Mouse (Mus musculus) gastrocnemius, postnatal 4 days (tissue): ENCODE data around the gene Zfp729a. TPM values are rescaled to one million over a fixed set of nuclear protein-coding genes. Genes with fewer than 3 reads are reported as not detected.
"Not testable (repeated sequence)": the region's sequence is repeated elsewhere in the genome, so short reads cannot be mapped to it uniquely, and the experiment has no call there.

Experiments
- DNase-seq, 2 experiments: peaks; one replicate each; pipeline ENCODE4 v3.0.0; 2021 to 2022; ENCODE audit warnings: low spot score in 2 of 2, mixed read lengths in 2 of 2
- long read RNA-seq, 2 experiments: library from polyadenylated mRNA; stranded (forward); transcript quantifications; one replicate each; pipeline ENCODE4 v2.0.0; 2021
- total RNA-seq, 2 experiments: library from RNA; stranded (reverse); gene quantifications; 2 replicates each; pipeline ENCODE4 v1.2.3; 2021

Zfp729a gene
- total RNA-seq, result 1 to 10 TPM; 4.6 to 4.8 TPM
- long read RNA-seq, experiment 1, partial matches to known transcripts, result 1 of 2 reads
- long read RNA-seq, experiment 1, other reads (novel, unspliced or antisense), result 1 of 2 reads
- long read RNA-seq, experiment 2, partial matches to known transcripts, result 0 of 2 reads
- long read RNA-seq, experiment 2, other reads (novel, unspliced or antisense), result 2 of 2 reads

DNA sequence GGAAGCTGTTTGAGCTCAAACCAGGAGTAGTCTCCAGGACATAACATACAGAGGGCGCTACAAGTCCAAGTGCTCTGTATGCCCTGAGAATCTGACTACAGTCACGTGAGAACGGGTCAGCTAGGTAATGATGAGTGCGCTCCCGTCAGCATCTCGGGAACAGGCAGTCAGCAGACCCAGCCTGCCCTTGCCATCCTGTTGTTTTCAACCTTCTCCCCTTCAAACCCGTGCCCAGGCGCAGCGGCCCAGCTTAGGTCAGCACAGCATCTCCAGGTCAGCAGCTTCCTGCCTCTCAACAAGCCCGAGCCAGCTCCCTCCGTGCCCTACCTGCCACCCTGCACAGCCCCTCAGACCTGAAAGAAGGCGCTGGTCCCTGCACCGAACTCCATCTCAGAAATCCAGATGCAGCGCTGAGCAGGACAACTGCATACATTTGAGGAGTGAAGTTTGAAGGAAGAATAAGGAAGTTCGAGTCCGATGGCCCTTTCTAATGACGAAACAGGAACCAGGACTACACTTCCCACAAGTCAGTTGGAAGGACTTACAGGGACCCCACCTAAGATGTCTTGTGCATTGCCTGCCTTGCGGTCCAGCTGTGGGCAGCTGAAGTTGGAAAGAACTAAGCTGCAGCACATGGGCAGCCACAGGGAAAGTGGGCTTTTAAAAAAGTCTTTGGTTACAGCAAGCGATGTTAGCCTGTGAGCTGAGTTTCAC, at the start of gene Zfp729a, which contains the start of gene Gm49345:
Gene Zfp729a (minus strand): TSS at position 498 of the 714 bp plus-strand sequence.
Gene Gm49345 (minus strand): TSS at position 476 of the 714 bp plus-strand sequence.
- DNase-seq, result peak; percentile 33 to 76

- DNase-seq, result no peak
These were observed 49.4 kb upstream of the Zfp729a start, which contains the start of gene Zfp738 for GRCm38 (mm10) chr13:67686971-67687370. Gene Zfp738 (minus strand): TSS chr13:67687071.

DNA sequence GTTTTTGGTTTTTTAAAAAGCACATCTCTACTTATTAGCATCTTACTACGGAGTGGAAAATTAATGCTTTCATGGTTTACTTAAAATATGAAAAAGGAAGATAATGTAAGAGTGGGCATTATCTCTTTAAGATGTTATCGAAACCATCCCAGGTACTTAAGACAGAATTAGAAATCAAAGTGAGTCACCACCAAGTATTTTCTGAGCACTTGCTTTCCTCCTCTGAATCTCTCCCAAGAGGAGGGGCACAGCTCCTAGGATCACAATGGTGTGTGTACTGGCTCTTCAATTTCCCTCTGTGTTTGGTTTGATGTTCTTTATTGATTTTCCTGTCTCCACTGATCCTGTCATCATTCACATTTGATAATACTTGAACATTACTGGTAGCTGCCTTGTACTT, 46.2 kb upstream of the Zfp729a start:
- DNase-seq, result not testable (repeated sequence)

DNA sequence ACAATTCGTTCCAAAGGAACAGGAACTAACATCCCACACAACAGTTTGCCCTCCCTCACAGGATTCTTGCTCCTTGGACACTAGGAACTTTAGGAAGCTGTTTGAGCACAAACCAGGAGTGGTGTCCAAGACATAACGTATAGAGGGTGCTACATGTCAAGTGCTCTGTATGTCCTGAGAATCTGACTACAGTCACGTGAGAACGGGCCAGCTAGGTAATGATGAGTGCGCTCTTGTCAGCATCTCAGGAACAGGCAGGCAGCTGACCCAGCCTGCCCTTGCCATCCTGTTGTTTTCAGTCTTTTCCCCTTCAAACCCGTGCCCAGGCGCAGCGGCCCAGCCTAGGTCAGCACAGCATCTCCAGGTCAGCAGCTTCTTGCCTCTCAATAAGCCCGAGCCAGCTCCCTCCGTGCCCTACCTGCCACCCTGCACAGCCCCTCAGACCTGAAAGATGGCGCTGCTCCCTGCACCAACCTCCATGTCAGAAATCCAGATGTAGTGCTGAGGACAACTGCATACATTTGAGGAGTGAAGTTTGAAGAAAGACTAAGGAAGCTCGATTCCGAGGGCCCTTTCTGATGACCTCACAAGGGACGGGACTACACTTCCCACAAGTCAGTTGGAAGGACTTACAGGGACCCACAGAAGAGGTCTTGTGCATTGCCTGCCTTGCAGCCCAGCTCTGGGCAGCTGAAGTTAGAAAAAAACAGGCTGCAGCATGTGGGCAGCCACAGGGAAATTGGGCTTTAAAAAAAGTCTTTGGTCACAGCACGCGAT, 45.6 kb upstream of the Zfp729a start:
- DNase-seq, result peak; percentile 41 to 80

GRCm38 (mm10) chr13:67674902-67675301, 37.3 kb upstream of the Zfp729a start:
- no peak for DNase-seq

DNA sequence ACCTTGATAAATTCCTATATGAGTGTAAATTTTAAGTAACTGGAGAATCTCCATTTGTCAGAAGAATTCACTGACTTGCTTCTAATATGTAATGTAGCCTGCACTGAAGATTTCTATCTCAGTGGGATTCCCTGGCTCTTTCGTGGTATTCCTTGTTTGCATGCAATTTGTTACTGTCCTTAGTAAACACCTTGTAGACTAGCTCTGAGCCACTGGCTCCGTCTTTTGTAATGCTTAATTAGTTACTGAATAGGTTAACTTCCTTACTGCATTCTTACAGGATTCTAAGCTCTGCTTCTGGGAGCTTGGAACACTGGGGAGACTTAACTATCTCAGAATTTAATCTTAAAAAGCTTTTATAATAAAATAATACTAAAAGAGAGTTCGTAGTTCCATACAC, 14.9 kb upstream of the Zfp729a start:
- no peak for DNase-seq

- DNase-seq, result no peak
These were observed 27.5 kb downstream of the Zfp729a start for GRCm38 (mm10) chr13:67610108-67610507.

DNA sequence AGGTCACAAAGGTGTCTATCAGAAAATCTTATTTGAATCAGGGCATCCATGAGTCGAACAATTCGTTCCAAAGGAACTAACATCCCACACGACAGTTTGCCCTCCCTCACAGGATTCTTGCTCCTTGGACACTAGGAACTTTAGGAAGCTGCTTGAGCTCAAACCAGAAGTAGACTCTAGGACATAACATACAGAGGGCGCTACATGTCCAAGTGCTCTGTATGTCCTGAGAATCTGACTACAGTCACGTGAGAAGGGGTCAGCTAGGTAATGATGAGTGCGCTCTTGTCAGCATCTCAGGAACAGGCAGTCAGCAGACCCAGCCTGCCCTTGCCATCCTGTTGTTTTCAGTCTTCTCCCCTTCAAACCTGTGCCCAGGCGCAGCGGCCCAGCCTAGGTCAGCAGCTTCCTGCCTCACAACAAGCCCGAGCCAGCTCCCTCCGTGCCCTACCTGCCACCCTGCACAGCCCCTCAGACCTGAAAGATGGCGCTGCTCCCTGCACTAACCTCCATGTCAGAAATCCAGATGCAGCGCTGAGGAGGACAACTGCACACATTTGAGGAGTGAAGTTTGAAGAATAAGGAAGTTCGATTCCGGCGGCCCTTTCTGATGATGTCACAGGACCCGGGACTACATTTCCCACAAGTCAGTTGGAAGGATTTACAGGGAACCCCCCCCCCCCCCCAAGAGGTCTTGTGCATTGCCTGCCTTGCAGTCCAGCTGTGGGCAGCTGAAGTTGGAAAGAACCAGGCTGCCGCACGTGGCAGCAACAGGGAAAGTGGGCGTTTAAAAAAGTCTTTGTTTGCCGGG, 28.3 kb downstream of the Zfp729a start, which contains the start of gene Zfp729b:
Gene Zfp729b (minus strand): TSS at position 642 of the 811 bp plus-strand sequence.
- DNase-seq, result peak; percentile 73 to 87

DNA sequence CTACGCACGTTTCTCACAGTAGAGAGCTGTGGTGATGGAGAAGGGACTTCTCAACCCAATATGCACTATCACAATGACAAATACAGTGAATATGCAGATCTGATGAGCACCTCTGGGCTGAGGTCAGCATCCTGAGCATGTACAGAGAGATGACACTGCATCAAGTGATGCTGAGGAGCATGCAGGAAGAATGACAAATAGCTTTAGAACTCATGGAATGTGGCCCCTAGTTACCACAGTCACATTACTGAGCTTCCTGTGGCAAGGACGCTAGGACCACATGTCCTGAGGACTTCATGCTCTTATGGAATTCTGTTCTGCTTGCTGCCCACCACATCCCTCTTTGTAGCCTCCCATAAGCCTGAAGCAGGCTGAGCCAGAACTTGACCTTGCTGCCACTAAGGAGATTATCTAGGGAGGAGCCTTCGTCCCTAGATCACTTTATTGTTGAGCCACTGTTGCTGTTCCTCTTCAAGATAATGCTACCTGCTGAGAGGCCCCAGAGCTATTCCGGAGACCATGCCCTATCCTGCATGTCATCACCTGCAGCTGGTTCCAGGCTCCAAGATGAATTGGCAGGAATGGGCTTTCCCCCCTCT, 64.9 kb downstream of the Zfp729a start:
- DNase-seq, result no peak

Other genes starting within 250 kb of the Zfp729a start
- gene Zfp429, start 238.0 kb downstream of the Zfp729a start, total RNA-seq, result 1 to 10 TPM; 2.0 to 2.4 TPM
- gene Zfp459, start 216.4 kb downstream of the Zfp729a start, total RNA-seq, result under 1 TPM; 0.49 to 0.86 TPM
- 1 to 10 TPM; 4.0 to 5.5 TPM for gene Zfp874a, start 186.2 kb downstream of the Zfp729a start, total RNA-seq
- 1 to 10 TPM; 5.5 to 6.4 TPM for gene Zfp874b, start 153.5 kb downstream of the Zfp729a start, total RNA-seq
- gene Zfp58, start 137.2 kb downstream of the Zfp729a start, total RNA-seq, result 1 to 10 TPM; 4.4 to 5.8 TPM
- gene Gm26965, start 111.6 kb downstream of the Zfp729a start, total RNA-seq, result not detected
- 1 to 10 TPM; 8.4 to 8.6 TPM for gene Zfp87, start 111.6 kb downstream of the Zfp729a start, total RNA-seq
- gene Zfp748, start 84.0 kb downstream of the Zfp729a start, total RNA-seq, result 1 to 10 TPM; 5.5 to 5.6 TPM
- gene Zfp729b, start 28.1 kb downstream of the Zfp729a start, total RNA-seq, result 1 to 10 TPM; 4.4 to 4.5 TPM
- under 1 TPM; 0.61 to 0.62 TPM for gene Gm49345, start within 50 bp of the Zfp729a start, total RNA-seq
- gene Zfp738, start 49.3 kb upstream of the Zfp729a start, total RNA-seq, result 1 to 10 TPM; 6.4 to 7.1 TPM
- 1 to 10 TPM; 6.1 to 7.6 TPM for gene Zfp65, start 91.4 kb upstream of the Zfp729a start, total RNA-seq
- gene Zfp85, start 117.4 kb upstream of the Zfp729a start, total RNA-seq, result 1 to 10 TPM; 2.8 to 3.6 TPM
- gene Zfp493, start 141.9 kb upstream of the Zfp729a start, total RNA-seq, result 1 to 10 TPM in 1 of 2 experiments, under 1 TPM in 1; 0.96 to 1.3 TPM
- gene Zfp273, start 175.9 kb upstream of the Zfp729a start, total RNA-seq, result 1 to 10 TPM; 2.4 to 2.7 TPM
- gene Gm10037, start 193.3 kb upstream of the Zfp729a start, total RNA-seq, result under 1 TPM; 0.49 to 0.56 TPM
- gene BC048507, start 225.5 kb upstream of the Zfp729a start, total RNA-seq, result not detected